Mouse (Mus musculus) hindlimb bud, embryonic 11.5 days (tissue): ENCODE data around the gene Grip1.

Source experiments
- DNase-seq: peaks from one replicate; pipeline ENCODE4 v3.0.0-alpha.2; 2012; ENCODE audit warnings: low read depth, low spot score; ENCODE audit errors: extremely low spot score

Gene Grip1

DNA sequence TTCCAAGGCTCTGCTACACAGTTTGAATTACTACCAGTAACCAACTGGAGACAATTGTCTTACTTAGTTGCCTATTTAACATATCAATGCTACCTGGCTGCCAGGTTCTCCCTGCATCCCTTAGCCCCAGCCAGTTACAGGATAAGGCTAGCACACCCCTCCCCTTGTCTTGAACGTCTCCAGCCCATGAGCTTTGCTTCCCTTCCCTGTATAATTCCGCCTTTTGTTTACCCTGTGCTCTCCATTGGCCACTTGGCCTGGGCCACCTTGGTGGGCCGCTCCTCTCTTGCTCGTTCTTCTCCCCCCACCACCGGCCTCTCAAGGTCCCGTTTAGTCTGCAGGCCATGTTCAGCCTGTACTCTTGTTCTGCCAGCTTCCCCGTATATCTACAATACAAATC, 660.9 kb downstream of the Grip1 start:
- DNase-seq, result no peak

GRCm38 (mm10) chr10:120115249-120115648, 661.6 kb downstream of the Grip1 start:
- DNase-seq, result no peak

DNA sequence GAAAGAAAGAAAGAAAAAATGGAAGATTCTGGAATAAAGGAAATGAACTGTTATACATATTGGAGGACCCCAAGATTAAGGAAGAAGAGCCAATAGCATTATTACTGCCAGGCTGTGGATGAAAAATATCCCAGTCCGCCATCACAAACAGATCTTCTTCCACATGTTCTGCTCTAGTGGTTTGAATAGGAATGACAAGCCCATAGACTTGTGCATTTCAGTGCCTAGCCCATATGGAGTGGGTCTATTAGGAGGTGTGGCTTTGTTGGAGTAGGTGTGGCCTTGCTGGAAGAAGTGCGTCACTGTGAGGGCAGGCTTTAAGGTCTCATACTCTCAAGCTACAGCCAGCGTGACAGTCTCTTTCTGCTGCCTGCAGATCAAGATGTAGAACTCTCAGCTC, 670.1 kb downstream of the Grip1 start:
- DNase-seq, result no peak

DNA sequence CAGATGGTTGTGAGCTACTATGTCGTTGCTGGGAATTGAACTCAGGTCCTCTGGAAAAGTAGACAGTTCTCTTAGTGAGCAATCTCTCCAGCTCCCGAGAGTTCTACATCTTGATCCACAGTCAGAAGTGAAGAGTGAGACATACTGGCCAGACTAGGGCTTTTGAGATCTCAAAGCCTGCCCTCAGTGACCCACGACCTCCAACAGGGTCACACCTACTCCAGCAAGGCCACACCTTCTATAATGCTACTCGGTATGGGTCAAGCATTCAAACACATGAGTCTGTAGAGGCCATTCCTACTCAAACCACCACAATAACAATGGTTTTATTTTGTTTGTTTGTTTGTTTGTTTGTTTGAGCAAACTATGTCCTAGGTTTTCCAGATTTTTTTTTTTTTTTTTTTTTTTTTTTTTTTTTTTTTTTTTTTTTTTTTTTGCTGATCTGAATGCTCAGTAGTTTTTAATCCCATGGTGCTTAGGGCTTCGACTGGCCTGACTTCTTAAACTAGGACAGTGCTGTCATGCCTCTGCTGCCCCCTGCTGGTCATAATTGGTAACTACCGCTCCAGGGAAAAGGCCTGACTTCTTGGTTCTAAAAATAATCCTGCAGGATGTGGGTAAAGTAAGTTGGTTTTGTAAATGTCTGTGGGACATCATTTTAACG, 671.3 kb downstream of the Grip1 start:
- DNase-seq, result peak; percentile 67

DNA sequence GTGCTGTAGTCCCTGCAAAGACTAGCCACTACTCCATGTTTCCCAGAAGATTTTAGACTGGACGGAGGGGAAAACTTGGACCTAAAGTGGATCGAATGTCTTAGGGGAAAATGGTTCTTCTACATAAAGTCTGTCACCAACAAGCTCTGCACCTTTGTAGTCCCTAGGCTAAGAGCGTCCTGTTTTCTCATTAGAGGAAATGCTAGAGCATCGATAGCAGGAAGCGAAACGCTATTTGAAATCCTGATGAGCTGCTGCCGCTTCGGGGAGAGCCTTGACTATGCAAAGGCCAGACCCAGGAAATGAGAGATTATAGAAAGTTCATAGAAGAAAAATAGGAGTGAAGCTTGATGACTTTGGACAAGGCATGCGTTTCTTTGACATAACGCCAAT, 671.8 kb downstream of the Grip1 start:
- DNase-seq, result no peak

DNA sequence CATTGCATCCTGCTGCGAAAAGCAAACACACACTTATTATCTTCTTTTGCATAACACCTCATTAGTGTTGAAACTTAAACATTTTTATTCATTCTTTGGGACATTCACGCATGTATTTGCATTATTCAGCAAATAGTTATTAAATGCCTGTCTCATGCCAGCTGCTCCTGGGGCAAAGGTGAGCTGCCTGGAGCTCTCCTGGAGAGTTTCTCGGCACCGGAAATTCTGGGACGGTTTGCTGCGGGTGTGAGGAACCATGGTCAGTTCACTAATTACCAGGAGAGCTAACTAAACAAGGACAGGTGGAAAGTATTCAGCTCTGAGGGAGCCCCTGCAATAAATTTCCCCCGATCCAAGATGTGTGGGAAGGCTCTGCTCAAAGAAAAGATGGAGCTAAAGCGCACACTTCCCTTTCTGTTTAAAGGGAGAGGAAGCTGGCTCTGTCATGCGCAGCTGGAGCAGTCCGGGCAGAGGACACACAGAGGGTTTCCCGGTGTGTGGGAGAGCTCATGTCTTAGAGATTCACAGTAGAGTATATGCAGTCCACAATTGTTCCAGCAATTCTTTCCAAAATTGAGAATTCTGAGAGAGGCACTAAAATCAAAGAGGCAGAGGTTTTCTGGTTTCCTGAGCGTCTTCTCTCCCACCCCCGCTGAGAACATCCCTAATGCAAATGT, 675.1 kb downstream of the Grip1 start:
- DNase-seq, result no peak

DNA sequence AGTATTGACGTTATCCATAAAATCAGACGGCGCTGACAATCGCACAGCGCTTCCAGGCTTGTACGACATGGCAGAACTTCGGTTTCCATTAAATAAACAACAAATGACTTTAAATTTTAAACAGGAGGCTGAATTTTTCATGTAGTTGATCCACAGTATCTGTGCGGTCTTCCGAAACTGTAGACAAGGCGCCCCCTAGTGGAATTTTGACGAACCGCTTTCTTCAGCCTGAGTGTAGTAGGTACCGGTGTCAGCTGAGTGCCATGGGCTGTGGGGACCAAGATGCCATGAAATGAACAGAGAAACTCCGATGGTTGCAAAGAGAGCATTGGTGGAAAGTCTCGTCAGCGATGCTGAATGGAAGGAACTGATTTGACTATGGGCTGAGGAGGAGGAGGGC, 677.0 kb downstream of the Grip1 start:
- DNase-seq, result no peak

DNA sequence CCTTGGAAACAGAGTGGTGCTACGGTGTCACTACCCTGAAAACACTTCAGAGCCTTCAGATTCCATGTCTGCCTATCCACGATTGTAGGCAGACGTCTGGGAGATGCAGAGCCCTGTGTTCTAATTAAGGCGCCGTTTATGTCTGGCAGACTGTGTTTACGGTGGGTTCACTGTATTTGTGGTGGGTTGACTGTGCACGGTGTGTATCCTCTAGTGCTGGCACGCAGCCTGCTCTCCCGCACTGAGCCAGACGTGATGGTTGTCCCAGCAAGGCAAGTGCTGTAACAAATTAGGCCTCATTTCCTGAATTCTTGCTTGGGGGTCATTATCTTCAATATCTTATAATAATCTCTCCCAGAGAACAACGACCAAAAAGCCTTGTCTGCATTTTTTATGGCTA, 680.1 kb downstream of the Grip1 start:
- DNase-seq, result no peak

DNA sequence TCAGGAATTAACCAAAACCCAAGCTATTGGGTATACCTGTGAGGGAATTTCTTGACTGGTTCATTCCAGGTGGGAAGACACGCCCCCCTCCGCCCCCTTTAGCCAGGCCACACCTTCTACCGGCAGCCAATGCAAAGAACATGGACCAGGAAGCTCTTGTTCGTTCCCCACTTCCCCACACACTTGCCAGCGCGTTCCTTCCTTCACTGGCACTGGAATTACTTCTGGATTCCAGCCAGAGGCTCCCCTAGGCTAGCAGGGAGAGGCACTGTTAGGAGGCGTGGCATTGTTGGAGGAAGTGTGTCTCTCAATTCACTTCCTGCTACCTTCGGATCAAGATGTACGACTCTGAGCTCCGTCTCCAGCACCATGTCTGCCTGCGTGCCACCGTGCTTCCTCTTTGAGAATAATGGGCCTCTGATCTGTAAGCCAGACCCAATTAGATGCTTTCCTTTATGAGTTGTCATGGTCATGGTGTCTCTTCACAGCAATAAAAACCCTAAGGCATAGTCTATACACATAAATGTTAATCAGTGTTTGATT, 682.5 kb downstream of the Grip1 start:
- DNase-seq, result no peak
